Mouse (Mus musculus): ENCODE data around the gene Tjap1. TPM values are rescaled to one million over a fixed set of nuclear protein-coding genes. Genes with fewer than 3 reads are reported as not detected.

Gene Tjap1
- polyA plus RNA-seq, 1 experiment from 2014 or later: 58.8 TPM

DNA sequence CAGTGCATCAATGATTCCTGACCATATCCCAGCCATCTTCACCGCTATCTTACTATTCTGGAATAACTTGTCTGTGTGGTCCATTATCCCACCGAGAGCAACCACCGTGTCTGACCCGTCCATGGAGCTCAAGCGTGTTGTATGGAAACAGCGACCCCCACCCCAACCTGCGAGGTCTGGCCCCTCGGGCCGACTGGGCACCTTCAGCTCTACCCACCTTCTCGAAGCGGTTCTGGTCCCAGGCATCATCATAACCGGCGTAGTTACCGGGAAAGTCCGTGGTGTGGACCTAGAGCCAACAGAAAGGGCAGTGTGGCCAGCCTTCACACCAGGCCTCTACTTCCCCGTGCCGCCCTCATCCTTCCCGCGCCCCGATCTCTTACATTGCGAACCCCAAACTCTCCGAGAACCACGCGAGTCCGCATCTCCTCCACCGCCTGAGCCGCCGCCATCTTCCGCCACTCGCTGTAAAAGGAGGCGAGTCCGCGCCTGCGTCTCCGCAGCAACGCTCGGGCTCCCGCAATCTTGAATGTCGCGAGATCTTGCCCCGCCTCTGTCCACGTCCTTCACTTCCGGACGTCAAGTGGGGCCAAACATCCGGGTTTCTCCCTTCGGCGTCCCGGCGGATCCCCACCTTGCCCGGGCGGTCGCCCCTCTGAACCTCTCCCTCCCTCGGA lies 35.2 kb downstream of the Tjap1 start, which contains the start of the genes Polr1c and Yipf3:
Gene Polr1c (minus strand): TSS at position 543 of the 677 bp plus-strand sequence.
Gene Yipf3 (plus strand): TSS at position 569 of the 677 bp plus-strand sequence.
- peak within 1 kb of the TSS; percentile 95 for H3K4me3 ChIP-seq
- peak within 1 kb of the TSS; percentile 97 for H3K9ac ChIP-seq (replicated peaks)
- H3K36me3 ChIP-seq: peaks cover 69% of the 10 kb centered on the region
- no peaks in the 10 kb centered on the region for H3K9me3 ChIP-seq
- no peaks in the 10 kb centered on the region for H3K27me3 ChIP-seq
- under 1% methylated on average over 53 of the region's 53 CpGs for WGBS
- peak within 1 kb of the TSS; percentile 95 for H3K4me2 ChIP-seq (replicated peaks)
- H3K4me1 ChIP-seq: peaks cover 19% of the 10 kb centered on the region
- H3K27ac ChIP-seq (replicated peaks): peak within 1 kb of the TSS; percentile 77
- peak; percentile 90 for ATAC-seq (ENCODE audit: low FRiP score, low read depth)

DNA sequence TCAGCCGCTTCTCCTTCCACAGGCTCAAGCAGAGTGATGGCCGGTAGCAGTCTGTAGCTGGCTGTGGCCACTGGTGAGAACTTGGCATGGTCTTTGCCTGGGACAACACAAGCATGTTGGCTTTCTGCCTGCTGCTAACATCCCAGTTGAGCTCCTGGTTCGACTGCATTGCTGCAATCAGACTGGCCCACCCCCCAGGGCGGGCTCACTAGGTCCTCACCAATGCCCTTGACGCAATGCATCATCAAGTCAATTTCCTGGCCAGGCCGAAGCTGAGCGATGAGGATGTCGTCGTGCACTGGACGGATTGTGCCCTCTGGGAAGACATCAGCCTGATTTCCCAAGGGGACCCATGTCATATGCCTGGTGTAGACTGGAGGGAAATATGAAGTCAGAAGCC lies 38.2 kb downstream of the Tjap1 start:
- Histone ChIP-seq H3K9ac (replicated peaks) (no peak overlapping the region), H3K4me3 (no peak overlapping the region), H3K4me2 (replicated peaks) (no peak overlapping the region), H3K27ac (replicated peaks) (no peak overlapping the region), H3K4me1 (peaks cover 19% of the 10 kb centered on the region), H3K27me3 (no peaks in the 10 kb centered on the region), H3K9me3 (no peaks in the 10 kb centered on the region), H3K36me3 (peaks cover 73% of the 10 kb centered on the region)
- no peak for ATAC-seq (ENCODE audit: low FRiP score, low read depth)
- 86% methylated on average over 10 of the region's 10 CpGs for WGBS

GRCm38 (mm10) chr17:46243624-46244023 lies 39.2 kb downstream of the Tjap1 start:
- H3K27me3 ChIP-seq: no peaks in the 10 kb centered on the region
- WGBS: 76% methylated on average over 2 of the region's 2 CpGs
- no peak overlapping the region for H3K27ac ChIP-seq (replicated peaks)
- H3K36me3 ChIP-seq: peaks cover 76% of the 10 kb centered on the region
- ATAC-seq (ENCODE audit: low FRiP score, low read depth): no peak
- H3K4me1 ChIP-seq: peaks cover 11% of the 10 kb centered on the region
- H3K9ac ChIP-seq (replicated peaks): no peak overlapping the region
- H3K9me3 ChIP-seq: no peaks in the 10 kb centered on the region
- no peak overlapping the region for H3K4me3 ChIP-seq
- no peak overlapping the region for H3K4me2 ChIP-seq (replicated peaks)

GRCm38 (mm10) chr17:46242993-46243392 lies 39.8 kb downstream of the Tjap1 start:
- H3K27me3 ChIP-seq: no peaks in the 10 kb centered on the region
- no peak for ATAC-seq (ENCODE audit: low FRiP score, low read depth)
- no peak overlapping the region for H3K9ac ChIP-seq (replicated peaks)
- no peaks in the 10 kb centered on the region for H3K9me3 ChIP-seq
- no peak overlapping the region for H3K27ac ChIP-seq (replicated peaks)
- H3K4me1 ChIP-seq: peaks cover 10% of the 10 kb centered on the region
- WGBS: 90% methylated on average over 4 of the region's 4 CpGs
- H3K4me3 ChIP-seq: no peak overlapping the region
- no peak overlapping the region for H3K4me2 ChIP-seq (replicated peaks)
- peaks cover 82% of the 10 kb centered on the region for H3K36me3 ChIP-seq

DNA sequence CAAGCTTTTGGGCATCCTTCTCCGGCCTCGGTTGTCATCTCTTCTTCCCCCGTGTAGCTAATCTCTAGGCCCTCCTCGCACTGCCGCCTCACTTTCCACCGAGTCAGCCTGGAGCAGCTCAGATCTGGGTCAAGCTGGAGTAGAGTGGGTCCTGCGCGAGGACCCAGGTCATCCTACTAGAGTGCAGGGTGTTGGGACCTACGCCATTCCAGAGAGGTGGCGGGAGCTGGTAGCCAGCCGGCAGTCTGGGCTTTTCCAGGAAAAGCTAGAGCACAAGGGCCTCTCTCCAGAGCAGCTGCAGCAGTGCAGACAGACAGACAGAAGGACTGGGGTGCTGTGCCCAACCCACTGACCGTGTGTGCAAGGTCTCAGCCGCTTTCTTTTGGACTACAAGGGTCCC lies 40.6 kb downstream of the Tjap1 start:
- no peak for ATAC-seq (ENCODE audit: low FRiP score, low read depth)
- Histone ChIP-seq H3K9me3 (no peaks in the 10 kb centered on the region), H3K4me2 (replicated peaks) (no peak overlapping the region), H3K4me3 (no peak overlapping the region), H3K4me1 (peaks cover 10% of the 10 kb centered on the region), H3K27me3 (no peaks in the 10 kb centered on the region), H3K27ac (replicated peaks) (no peak overlapping the region), H3K9ac (replicated peaks) (no peak overlapping the region), H3K36me3 (peaks cover 87% of the 10 kb centered on the region)
- WGBS: 89% methylated on average over 13 of the region's 13 CpGs

GRCm38 (mm10) chr17:46241471-46241870 lies 41.4 kb downstream of the Tjap1 start:
- H3K9ac ChIP-seq (replicated peaks): no peak overlapping the region
- no peak overlapping the region for H3K4me2 ChIP-seq (replicated peaks)
- ATAC-seq (ENCODE audit: low FRiP score, low read depth): no peak
- H3K4me1 ChIP-seq: peaks cover 3% of the 10 kb centered on the region
- H3K27ac ChIP-seq (replicated peaks): no peak overlapping the region
- peaks cover 95% of the 10 kb centered on the region for H3K36me3 ChIP-seq
- 83% methylated on average over 11 of the region's 11 CpGs for WGBS
- no peaks in the 10 kb centered on the region for H3K27me3 ChIP-seq
- H3K9me3 ChIP-seq: no peaks in the 10 kb centered on the region
- H3K4me3 ChIP-seq: no peak overlapping the region

- no peaks in the 10 kb centered on the region for H3K4me1 ChIP-seq
- no peak overlapping the region for H3K9ac ChIP-seq (replicated peaks)
- peaks cover 90% of the 10 kb centered on the region for H3K36me3 ChIP-seq
- no peak overlapping the region for H3K4me2 ChIP-seq (replicated peaks)
- H3K27ac ChIP-seq (replicated peaks): no peak overlapping the region
- WGBS: 90% methylated on average over 15 of the region's 15 CpGs
- H3K27me3 ChIP-seq: no peaks in the 10 kb centered on the region
- H3K4me3 ChIP-seq: no peak overlapping the region
- ATAC-seq (ENCODE audit: low FRiP score, low read depth): no peak
- H3K9me3 ChIP-seq: no peaks in the 10 kb centered on the region
Measured at GRCm38 (mm10) chr17:46239516-46240114, 43.2 kb downstream of the Tjap1 start.

- Histone ChIP-seq H3K27me3 (no peaks in the 10 kb centered on the region), H3K4me3 (no peak overlapping the region), H3K4me2 (replicated peaks) (no peak overlapping the region), H3K27ac (replicated peaks) (no peak overlapping the region), H3K9ac (replicated peaks) (no peak overlapping the region), H3K9me3 (no peaks in the 10 kb centered on the region), H3K36me3 (peaks cover 89% of the 10 kb centered on the region), H3K4me1 (no peaks in the 10 kb centered on the region)
- ATAC-seq (ENCODE audit: low FRiP score, low read depth): no peak
- WGBS: 88% methylated on average over 5 of the region's 5 CpGs
Measured at GRCm38 (mm10) chr17:46237480-46237879, 45.3 kb downstream of the Tjap1 start.

GRCm38 (mm10) chr17:46237079-46237478 lies 45.7 kb downstream of the Tjap1 start:
- H3K9me3 ChIP-seq: no peaks in the 10 kb centered on the region

DNA sequence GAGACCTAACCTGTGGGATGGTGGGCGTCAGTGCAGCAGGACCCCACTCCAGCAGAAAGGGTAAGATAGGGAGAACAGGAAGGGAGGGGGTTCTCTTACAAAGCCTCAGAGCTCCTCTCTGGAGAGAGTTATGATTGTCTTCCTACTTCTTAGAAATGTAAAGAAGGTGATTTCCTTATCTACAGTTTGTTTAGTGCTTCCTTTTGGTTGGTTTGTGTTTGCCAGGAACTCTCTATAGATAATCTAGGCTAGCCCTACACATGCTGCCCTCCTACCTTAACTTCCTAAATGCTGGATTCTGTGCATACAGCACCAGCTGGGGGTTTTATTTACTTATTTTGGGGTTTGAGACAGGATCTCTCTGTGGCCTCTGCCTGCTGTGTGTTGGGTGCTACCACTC lies 46.8 kb downstream of the Tjap1 start:
- Histone ChIP-seq H3K9ac (replicated peaks) (no peak overlapping the region), H3K9me3 (no peaks in the 10 kb centered on the region), H3K4me2 (replicated peaks) (no peak overlapping the region), H3K4me3 (no peak overlapping the region), H3K4me1 (no peaks in the 10 kb centered on the region), H3K36me3 (peaks cover 86% of the 10 kb centered on the region), H3K27ac (replicated peaks) (no peak overlapping the region), H3K27me3 (no peaks in the 10 kb centered on the region)
- 86% methylated on average over 1 of the region's 1 CpGs for WGBS
- ATAC-seq (ENCODE audit: low FRiP score, low read depth): no peak

More at GRCm38 (mm10) chr17:46237079-46237478, 45.7 kb downstream of the Tjap1 start:
- no peak overlapping the region for H3K27ac ChIP-seq (replicated peaks)
- no peak overlapping the region for H3K4me2 ChIP-seq (replicated peaks)
- H3K27me3 ChIP-seq: no peaks in the 10 kb centered on the region
- H3K4me3 ChIP-seq: no peak overlapping the region
- H3K36me3 ChIP-seq: peaks cover 89% of the 10 kb centered on the region
- H3K4me1 ChIP-seq: no peaks in the 10 kb centered on the region
- WGBS: 91% methylated on average over 6 of the region's 6 CpGs
- no peak overlapping the region for H3K9ac ChIP-seq (replicated peaks)
- no peak for ATAC-seq (ENCODE audit: low FRiP score, low read depth)

DNA sequence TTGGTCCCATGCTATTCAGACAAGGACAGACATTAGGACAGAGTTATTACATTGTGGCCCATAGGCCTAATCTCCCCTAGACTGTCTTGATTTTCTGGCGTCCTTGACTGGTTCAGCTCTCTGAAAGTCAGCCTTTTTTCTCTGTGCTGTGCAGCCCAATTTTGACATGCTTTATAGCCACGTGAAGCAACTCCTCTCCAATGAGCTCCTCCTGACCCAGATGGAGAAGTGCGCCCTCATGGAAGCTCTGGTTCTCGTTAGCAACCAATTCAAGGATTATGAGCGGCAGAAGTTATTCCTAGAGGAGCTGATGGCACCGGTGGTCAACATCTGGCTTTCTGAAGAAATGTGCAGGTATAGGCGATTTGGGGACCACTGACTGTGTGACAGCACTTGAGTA lies 55.2 kb downstream of the Tjap1 start:
- H3K4me2 ChIP-seq (replicated peaks): no peak overlapping the region
- H3K27ac ChIP-seq (replicated peaks): no peak overlapping the region
- 88% methylated on average over 7 of the region's 7 CpGs for WGBS
- no peaks in the 10 kb centered on the region for H3K27me3 ChIP-seq
- no peaks in the 10 kb centered on the region for H3K9me3 ChIP-seq
- H3K36me3 ChIP-seq: peaks cover 97% of the 10 kb centered on the region
- no peak overlapping the region for H3K4me3 ChIP-seq
- H3K9ac ChIP-seq (replicated peaks): no peak overlapping the region
- no peak for ATAC-seq (ENCODE audit: low FRiP score, low read depth)
- H3K4me1 ChIP-seq: no peaks in the 10 kb centered on the region

- no peaks in the 10 kb centered on the region for H3K27me3 ChIP-seq
- no peak for ATAC-seq (ENCODE audit: low FRiP score, low read depth)
- WGBS: 94% methylated on average over 3 of the region's 3 CpGs
- no peak overlapping the region for H3K4me3 ChIP-seq
- no peak overlapping the region for H3K27ac ChIP-seq (replicated peaks)
- H3K9me3 ChIP-seq: no peaks in the 10 kb centered on the region
- H3K9ac ChIP-seq (replicated peaks): no peak overlapping the region
- H3K36me3 ChIP-seq: peaks cover 94% of the 10 kb centered on the region
- H3K4me1 ChIP-seq: no peaks in the 10 kb centered on the region
- no peak overlapping the region for H3K4me2 ChIP-seq (replicated peaks)
Measured at GRCm38 (mm10) chr17:46221601-46222000, 61.2 kb downstream of the Tjap1 start.
